Mouse (Mus musculus): ENCODE data around the gene Atp8a2.

GRCm38 (mm10) chr14:59888446-59888845, 308.5 kb downstream of the Atp8a2 start:
- TF ChIP-seq CTCF (IDR thresholded peaks at IDR 0.05) (no peak), POLR2A (IDR thresholded peaks at IDR 0.05; ENCODE audit: insufficient read depth, low read depth, low read length) (no peak), EP300 (IDR thresholded peaks at IDR 0.05; ENCODE audit: insufficient read depth, low read depth, low read length) (no peak)
